Mouse (Mus musculus) erythroblast, embryonic 14.5 days (primary cell): ENCODE data around the gene Dlgap4.

Source experiments
- GATA1 ChIP-seq: IDR thresholded peaks from 2 replicates; pipeline ENCODE4 v1.6.1; 2012; ENCODE audit warnings: low read length, inconsistent platforms, mixed read lengths
- TAL1 ChIP-seq: IDR thresholded peaks from 3 replicates; pipeline ENCODE4 v1.6.1; 2012; ENCODE audit warnings: low read length, inconsistent platforms, mixed read lengths

GRCm38 (mm10) chr2:156568647-156569046 lies 44.9 kb upstream of the Dlgap4 start:
- no peak for TF ChIP-seq GATA1
- TF ChIP-seq TAL1, result no peak
